Mouse (Mus musculus) cerebellum, postnatal 36 days (tissue): Measurements from ENCODE around the gene Pcsk7.

Experiments
- DNase-seq, 2 experiments: peaks; one replicate each; pipeline ENCODE4 v3.0.0; 2021 to 2022; ENCODE audit warnings: mixed read lengths in 2 of 2

Pcsk7 gene

DNA sequence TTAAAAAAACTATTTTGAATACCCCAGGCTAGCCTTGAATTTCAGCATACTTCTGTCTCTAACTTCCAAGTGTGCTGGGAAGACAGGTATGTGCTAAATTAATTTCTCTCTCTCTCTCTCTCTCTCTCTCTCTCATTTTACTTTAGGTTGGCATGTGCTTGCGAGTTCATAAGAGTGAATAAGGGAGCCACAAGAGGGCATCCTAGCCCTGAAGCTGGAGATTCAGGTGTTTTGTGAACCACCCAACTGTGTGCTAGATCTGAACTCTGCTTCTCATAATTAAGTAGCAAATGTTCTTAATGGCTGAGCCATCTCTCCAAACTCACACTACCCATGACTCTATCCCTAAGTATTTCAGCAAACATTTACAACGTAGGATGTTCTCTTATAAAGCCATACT, 70.6 kb downstream of the Pcsk7 start:
- DNase-seq: no peak
